Mouse (Mus musculus) c-Kit-positive CD71-positive TER-119-positive erythroid progenitor cells, embryonic 14.5 days (primary cell): Measurements from ENCODE around the gene Mcrs1.
"Not testable (repeated sequence)": the region's sequence is repeated elsewhere in the genome, so short reads cannot be mapped to it uniquely, and the experiment has no call there.

Experiments
- DNase-seq: peaks from one replicate; pipeline ENCODE4 v3.0.0-alpha.2; 2013; ENCODE audit warnings: low spot score

The Mcrs1 gene

GRCm38 (mm10) chr15:99251626-99252380 lies at the start of gene Mcrs1:
TSS of gene Mcrs1 (minus strand) at chr15:99251961.
- peak; percentile 98 for DNase-seq

DNA sequence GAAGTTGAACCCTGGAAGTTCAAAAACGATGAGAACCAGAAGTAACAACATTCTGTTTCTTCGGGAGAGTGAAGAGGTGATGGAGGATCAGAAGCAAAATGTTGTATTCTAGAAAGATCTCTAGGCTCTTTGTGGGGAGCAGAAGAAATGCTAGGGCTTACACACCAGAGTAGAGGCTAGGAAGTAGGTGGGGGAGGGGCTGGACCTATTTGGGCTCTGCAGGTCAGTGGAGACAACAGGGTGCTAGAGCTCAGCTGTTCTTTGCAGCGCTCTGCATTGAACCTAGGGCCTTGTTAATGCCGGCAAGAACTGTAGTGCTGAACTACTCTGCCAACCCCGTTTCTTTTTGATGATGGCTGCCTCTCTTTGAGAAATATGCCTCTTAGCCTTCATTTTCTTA lies 44.5 kb upstream of the Mcrs1 start:
- DNase-seq, result no peak

DNA sequence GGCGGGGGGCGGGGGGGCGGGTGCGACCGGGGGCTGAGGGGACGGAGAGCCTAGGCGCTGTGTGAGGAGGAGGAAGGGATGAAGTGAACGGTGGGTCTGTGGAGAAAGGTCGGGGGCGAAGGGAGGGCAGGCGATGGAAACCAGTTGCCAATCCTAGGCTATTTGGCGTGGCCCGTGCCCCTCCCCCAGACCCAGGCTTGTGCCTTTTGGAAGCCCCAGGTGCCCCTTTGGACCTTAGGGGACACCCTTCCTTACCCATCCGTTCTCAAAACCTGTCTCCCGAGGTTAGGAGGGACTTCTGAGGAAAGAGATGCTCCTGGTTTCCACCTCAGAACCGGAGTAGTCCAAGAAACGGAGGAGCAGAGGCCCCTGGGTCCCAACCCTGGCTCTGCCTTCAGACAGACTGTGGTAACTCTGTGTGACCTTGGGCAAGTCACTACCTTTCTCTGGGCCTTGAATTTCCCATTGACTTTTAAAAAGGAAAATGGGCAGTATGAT lies 43.8 kb upstream of the Mcrs1 start, which contains the start of gene Fam186b:
Gene Fam186b (minus strand): TSS at position 405 of the 498 bp plus-strand sequence.
- DNase-seq, result no peak

GRCm38 (mm10) chr15:99294813-99295374 lies 43.1 kb upstream of the Mcrs1 start, which contains the start of gene Prpf40b:
TSS of gene Prpf40b (plus strand) at chr15:99295087.
- DNase-seq, result peak; percentile 62

DNA sequence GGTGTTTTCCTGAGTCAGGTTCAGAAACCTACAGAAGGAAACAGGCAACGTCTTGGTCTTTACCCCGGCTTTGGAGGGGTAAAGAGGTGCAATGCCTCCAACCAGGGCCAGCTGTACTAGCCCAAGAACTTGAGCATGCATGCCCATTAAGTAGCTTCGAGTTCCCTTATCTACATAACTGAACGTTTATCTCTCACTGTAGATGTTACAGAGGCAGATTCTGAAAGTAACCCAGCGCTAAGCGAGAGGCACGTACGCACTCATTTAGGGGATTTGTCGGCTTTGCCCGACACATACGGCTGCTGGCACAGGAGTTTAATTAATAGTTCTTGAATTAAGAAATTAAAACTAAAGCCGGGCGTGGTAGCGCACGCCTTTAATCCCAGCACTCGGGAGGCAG lies 42.5 kb upstream of the Mcrs1 start:
- DNase-seq, result peak; percentile 15

- DNase-seq, result no peak
These were observed 38.8 kb upstream of the Mcrs1 start for GRCm38 (mm10) chr15:99290586-99290985.

DNA sequence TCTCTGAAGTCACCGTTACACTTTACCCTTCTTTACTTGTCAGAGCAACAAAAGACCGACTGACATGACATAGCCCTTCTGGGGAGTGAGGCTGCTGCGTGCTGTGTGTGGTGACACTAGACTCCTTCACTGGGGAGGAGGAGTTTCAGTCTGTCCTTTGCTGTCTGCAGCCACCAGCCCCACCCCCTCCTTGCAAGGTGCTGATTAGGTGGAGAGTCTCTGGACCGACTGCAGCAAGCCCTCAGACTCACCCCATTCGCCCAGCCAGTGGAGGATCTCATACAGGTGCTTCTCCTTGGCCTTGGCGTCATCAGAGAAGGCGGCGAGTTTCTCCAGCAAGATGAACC lies 33.4 kb upstream of the Mcrs1 start:
- DNase-seq, result no peak

GRCm38 (mm10) chr15:99284527-99285188 lies 32.9 kb upstream of the Mcrs1 start:
- DNase-seq, result peak; percentile 52

- DNase-seq, result no peak
These were observed 31.7 kb upstream of the Mcrs1 start for GRCm38 (mm10) chr15:99283456-99283855.

DNA sequence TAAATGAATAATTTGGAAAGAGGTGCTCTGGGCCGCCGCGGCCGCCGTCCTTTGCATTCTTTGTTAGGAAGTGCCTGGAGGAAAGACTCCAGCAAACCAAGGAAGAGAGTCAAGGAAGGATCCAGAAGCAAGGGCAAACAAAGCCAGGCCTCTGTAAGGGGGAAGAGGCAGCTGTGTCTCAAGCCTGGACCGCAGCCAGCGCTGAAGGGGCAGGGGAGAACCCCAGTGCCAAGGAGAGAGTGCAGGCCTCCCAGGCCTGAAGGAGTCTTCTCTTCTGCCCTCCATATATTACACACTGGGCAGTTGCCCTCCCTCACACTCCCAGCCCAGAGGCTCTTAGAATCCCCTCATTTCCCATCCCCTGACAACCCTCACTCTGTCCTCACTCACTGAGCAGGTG lies 26.5 kb upstream of the Mcrs1 start:
- no peak for DNase-seq

DNA sequence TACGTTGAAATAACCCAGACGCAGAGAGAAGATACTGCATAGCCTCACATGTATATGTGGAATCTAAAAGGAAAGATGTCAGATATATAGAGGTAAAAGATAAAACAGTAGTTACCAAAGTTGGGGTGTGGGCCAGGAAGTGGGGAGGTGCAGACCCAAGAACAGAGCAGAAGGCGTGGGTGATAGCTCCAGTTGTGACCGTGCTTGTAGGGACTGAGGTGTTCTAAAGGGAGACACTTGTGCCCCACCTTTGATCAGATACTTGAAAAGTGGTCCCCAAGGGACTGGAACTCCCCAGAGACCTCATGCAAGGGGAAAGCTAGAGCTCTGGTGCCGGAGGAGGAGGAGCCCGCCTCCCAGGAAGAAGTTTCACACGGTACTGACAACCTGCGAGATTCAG lies 24.3 kb upstream of the Mcrs1 start:
- DNase-seq, result no peak

GRCm38 (mm10) chr15:99265679-99266078 lies 13.9 kb upstream of the Mcrs1 start:
- peak; percentile 68 for DNase-seq

- DNase-seq, result no peak
These were observed 12.6 kb upstream of the Mcrs1 start for GRCm38 (mm10) chr15:99264363-99264762.

GRCm38 (mm10) chr15:99262702-99263101 lies 10.9 kb upstream of the Mcrs1 start:
- no peak for DNase-seq

DNA sequence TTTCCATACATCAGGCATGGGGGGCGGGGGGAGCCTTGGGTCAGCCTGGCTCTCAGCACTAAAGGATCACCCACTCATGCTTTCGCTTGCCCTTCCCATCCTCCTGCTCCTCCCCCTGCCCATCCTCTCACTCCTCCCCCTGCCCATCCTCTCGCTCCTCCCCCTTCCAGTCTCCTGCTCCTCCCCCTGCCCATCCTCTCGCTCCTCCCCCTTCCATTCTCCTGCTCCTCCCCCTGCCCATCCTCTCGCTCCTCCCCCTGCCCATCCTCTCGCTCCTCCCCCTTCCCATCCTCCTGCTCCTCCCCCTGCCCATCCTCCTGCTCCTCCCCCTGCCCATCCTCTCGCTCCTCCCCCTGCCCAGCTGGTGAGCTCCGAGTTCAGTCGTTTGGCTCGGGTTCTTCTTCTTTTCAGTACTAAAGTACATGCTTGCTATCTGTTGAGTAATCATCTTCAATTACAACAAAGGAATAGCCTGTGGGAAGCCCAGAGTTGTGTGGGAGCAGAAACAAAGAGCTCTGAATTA lies 8.0 kb upstream of the Mcrs1 start:
- DNase-seq, result peak; percentile 60

DNA sequence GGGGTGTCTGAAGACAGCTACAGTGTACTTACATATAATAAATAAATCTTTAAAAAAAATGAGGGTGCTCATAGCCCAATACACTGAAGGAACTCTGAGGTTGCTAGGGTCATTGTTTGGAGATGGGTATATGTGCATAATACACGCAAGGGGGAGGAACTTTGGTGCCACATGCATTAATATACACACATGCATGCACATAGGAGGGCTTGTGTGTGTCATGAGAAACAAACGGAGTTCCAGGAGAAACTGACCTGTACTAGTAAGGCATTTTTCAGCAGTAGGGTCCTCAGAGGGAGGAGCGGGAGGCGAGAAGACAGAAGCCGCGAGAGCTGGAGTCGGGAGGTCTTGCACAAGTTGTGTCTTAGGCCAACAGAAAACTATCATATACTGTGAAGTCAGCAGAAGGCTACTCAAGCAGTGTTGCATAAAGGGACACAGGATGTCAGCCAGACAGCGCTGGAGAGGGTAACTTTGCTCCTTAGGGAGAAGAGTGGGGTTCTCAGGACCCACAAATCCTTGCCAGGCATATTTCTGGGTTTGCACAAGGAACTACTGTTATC lies 7.5 kb upstream of the Mcrs1 start:
- DNase-seq, result no peak

DNA sequence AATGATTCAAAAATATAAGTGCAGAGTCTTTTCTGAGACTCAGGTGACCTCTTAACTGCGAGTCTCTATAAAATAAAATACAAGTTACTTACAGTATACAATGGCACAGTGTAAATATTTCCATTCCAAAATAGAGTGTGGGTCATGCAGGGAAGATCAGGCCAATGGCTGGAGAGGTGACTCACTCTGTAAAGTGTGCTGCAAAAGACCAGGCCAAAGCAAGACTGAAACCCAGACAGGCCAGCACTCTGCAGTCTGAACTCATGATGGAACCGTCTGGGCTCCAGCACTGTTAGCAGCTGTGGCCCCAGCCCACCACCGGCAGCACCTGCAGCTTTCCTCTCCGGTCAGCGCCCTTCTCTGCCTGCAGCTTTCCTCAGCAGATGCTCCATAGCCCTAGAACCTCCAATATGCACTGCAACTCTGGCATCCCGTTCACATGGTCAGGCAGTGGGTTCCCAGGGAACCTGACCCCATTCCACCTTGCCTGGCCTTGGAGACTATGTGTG lies 3.5 kb upstream of the Mcrs1 start:
- no peak for DNase-seq

GRCm38 (mm10) chr15:99254477-99255005 lies 2.8 kb upstream of the Mcrs1 start:
- no peak for DNase-seq

GRCm38 (mm10) chr15:99253772-99254171 lies 2.0 kb upstream of the Mcrs1 start:
- no peak for DNase-seq

DNA sequence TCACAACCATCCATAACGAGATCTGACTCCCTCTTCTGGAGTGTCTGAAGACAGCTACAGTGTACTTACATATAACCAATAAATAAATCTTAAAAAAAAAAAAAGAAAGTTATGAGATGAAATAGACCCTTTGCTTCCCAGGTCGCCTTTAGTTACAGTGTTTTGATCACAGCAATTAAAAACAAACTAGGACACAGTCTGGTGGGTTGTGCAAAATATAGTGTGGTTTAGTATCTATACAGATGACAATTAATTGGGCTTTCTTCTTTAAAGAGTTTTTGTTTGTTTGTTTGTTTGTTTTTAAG lies 1.4 kb upstream of the Mcrs1 start:
- DNase-seq, result not testable (repeated sequence)

- DNase-seq, result peak; percentile 36
These were observed 817 bp upstream of the Mcrs1 start for GRCm38 (mm10) chr15:99252381-99253174.
